32 mouse cellular contexts compared by ENCODE assay signal in genomic region chr5:129921972-129922371, GRCm38 (mm10). TPM values are rescaled to one million over a fixed set of nuclear protein-coding genes. Genes with fewer than 3 reads are reported as not detected.
DNase-seq lines count a peak whose midpoint lies in the region; ATAC-seq and TF ChIP-seq lines count a peak whose summit lies in the region.
"Had no signal": no experiment of that assay in that cellular context is flagged by ENCODE, and none has a peak within 500 bp of the region (broad histone marks: within the 10 kb centered on the region; RNA-seq: fewer than 3 reads in every experiment).

No protein-coding gene starts in this region.

- H3K4me2 ChIP-seq in intestine, postnatal 0 days (replicated peaks; ENCODE audit: low read depth), result no peak overlapping the region
- no peak overlapping the region for H3K4me2 ChIP-seq in intestine, embryonic 15.5 days (replicated peaks)
- H3K4me2 ChIP-seq: embryonic facial prominence, embryonic 13.5 days; forebrain, embryonic 12.5 days; forebrain, embryonic 15.5 days; heart, embryonic 12.5 days; heart, embryonic 15.5 days; hindbrain, embryonic 14.5 days had no signal

- in situ Hi-C loops in Patski (cut with MboI; ENCODE audit: low pct_unique_long_range_greater_than_20kb), result no loop called here

- no peak overlapping the region for H3K4me3 ChIP-seq in intestine, postnatal 0 days (ENCODE audit: low read depth, low read length)
- no peak overlapping the region for H3K4me3 ChIP-seq in intestine, embryonic 15.5 days (replicated peaks)
- no peak overlapping the region for H3K4me3 ChIP-seq in ES-Bruce4 (ENCODE audit: low read depth, low read length)
- H3K4me3 ChIP-seq: embryonic facial prominence, embryonic 10.5 days; embryonic facial prominence, embryonic 13.5 days; erythroblast, embryonic 14.5 days; forebrain, embryonic 12.5 days; forebrain, embryonic 15.5 days; heart, embryonic 12.5 days; heart, embryonic 15.5 days had no signal

- no peaks in the 10 kb centered on the region for H3K4me1 ChIP-seq in intestine, postnatal 0 days (replicated peaks; ENCODE audit: control insufficient read depth, insufficient read depth, low read length)
- H3K4me1 ChIP-seq in intestine, embryonic 15.5 days (replicated peaks), result no peaks in the 10 kb centered on the region
- H3K4me1 ChIP-seq in ES-Bruce4 (ENCODE audit: control insufficient read depth, insufficient read depth, low read length), result no peaks in the 10 kb centered on the region
- H3K4me1 ChIP-seq: embryonic facial prominence, embryonic 10.5 days; embryonic facial prominence, embryonic 13.5 days; forebrain, embryonic 12.5 days; forebrain, embryonic 15.5 days; heart, embryonic 12.5 days; heart, embryonic 15.5 days had no signal

- TF ChIP-seq POLR2A in ES-Bruce4 (IDR thresholded peaks at IDR 0.05; ENCODE audit: insufficient read depth, low read length), result no peak

- 94% methylated on average over 4 of the region's 4 CpGs for WGBS in intestine, postnatal 0 days
- WGBS in intestine, embryonic 15.5 days, result 95% methylated on average over 4 of the region's 4 CpGs

- DNase-seq in Patski (ENCODE audit: low read depth, low spot score), result no peak
- DNase-seq in cerebellum, postnatal 36 days, result no peak
- no peak for DNase-seq in ovary, postnatal 36 days (ENCODE audit: low spot score)
- DNase-seq: adrenal gland, adult 2 months; adrenal gland, postnatal 14 days; B cell, adult 2 months; cerebellum, adult 11 months; cerebellum, adult 2 months; cerebellum, adult 9-11 months; cerebellum, postnatal 25 days; embryo, embryonic 11 days; gastrocnemius, postnatal 10 days; heart, adult 18-20 months; heart, postnatal 10 days; heart, postnatal 4 days; kidney, adult 11 months had no signal

- TF ChIP-seq EP300 in ES-Bruce4 (IDR thresholded peaks at IDR 0.05; ENCODE audit: insufficient read depth, low read depth, low read length), result no peak

- POLR2A ChIA-PET in Patski (lab: Charles Lee), result interaction anchor here (0.6 kb wide), 1 partner anchor 12 kb away, joined by 5 read pairs; no protein-coding TSS in a partner anchor

- H3K36me3 ChIP-seq in intestine, postnatal 0 days (ENCODE audit: control insufficient read depth, insufficient read depth), result no peaks in the 10 kb centered on the region
- no peaks in the 10 kb centered on the region for H3K36me3 ChIP-seq in intestine, embryonic 15.5 days
- no peaks in the 10 kb centered on the region for H3K36me3 ChIP-seq in ES-Bruce4 (ENCODE audit: control insufficient read depth, insufficient read depth, low read length, poor library complexity, severe bottlenecking)
- H3K36me3 ChIP-seq: embryonic facial prominence, embryonic 10.5 days; embryonic facial prominence, embryonic 13.5 days; forebrain, embryonic 12.5 days; forebrain, embryonic 15.5 days; G1E; heart, embryonic 12.5 days; heart, embryonic 15.5 days had no signal

- 0 out of 2 replicates have a peak, but pooled peaks have one; percentile 11 for TF ChIP-seq CTCF in intestine, postnatal 0 days (IDR thresholded peaks at IDR 0.05; ENCODE audit: low read depth)
- TF ChIP-seq CTCF in ES-Bruce4 (IDR thresholded peaks at IDR 0.05; ENCODE audit: low read depth, low read length) (peak; percentile 44), Patski (IDR thresholded peaks at IDR 0.05) (peak; percentile 23)

- H3K9me3 ChIP-seq in intestine, postnatal 0 days (ENCODE audit: control insufficient read depth), result no peaks in the 10 kb centered on the region
- no peaks in the 10 kb centered on the region for H3K9me3 ChIP-seq in intestine, embryonic 15.5 days
- H3K9me3 ChIP-seq in ES-Bruce4 (replicated peaks; ENCODE audit: control insufficient read depth, insufficient read depth, low read length, poor library complexity, severe bottlenecking), result no peaks in the 10 kb centered on the region
- H3K9me3 ChIP-seq: embryonic facial prominence, embryonic 10.5 days; embryonic facial prominence, embryonic 13.5 days; forebrain, embryonic 12.5 days; forebrain, embryonic 15.5 days; G1E; heart, embryonic 15.5 days had no signal

- no peak overlapping the region for H3K9ac ChIP-seq in intestine, postnatal 0 days (ENCODE audit: low read depth, low read length)
- H3K9ac ChIP-seq in intestine, embryonic 15.5 days, result no peak overlapping the region
- H3K9ac ChIP-seq in ES-Bruce4 (ENCODE audit: low read depth, poor library complexity, severe bottlenecking), result no peak overlapping the region
- H3K9ac ChIP-seq: embryonic facial prominence, embryonic 13.5 days; forebrain, embryonic 12.5 days; forebrain, embryonic 15.5 days; heart, embryonic 12.5 days; heart, embryonic 15.5 days; hindbrain, embryonic 14.5 days had no signal

- no peaks in the 10 kb centered on the region for H3K27me3 ChIP-seq in intestine, postnatal 0 days (replicated peaks; ENCODE audit: control insufficient read depth, insufficient read depth, low read length)
- H3K27me3 ChIP-seq in intestine, embryonic 15.5 days (replicated peaks), result no peaks in the 10 kb centered on the region
- no peaks in the 10 kb centered on the region for H3K27me3 ChIP-seq in ES-Bruce4 (ENCODE audit: control insufficient read depth, insufficient read depth, low read length, poor library complexity, severe bottlenecking)
- no peaks in the 10 kb centered on the region for H3K27me3 ChIP-seq in Patski
- H3K27me3 ChIP-seq: CH12.LX; embryonic facial prominence, embryonic 13.5 days; forebrain, embryonic 12.5 days; forebrain, embryonic 15.5 days; heart, embryonic 12.5 days; heart, embryonic 15.5 days had no signal

- CTCF ChIA-PET in Patski (lab: Charles Lee), result interaction anchor here (0.7 to 1.5 kb wide), 3 partner anchors 14 to 26 kb away, joined by 3 to 5 read pairs (median 4); partner anchors contain the start of gene Nupr1l

- no peak for ATAC-seq in intestine, postnatal 0 days
- ATAC-seq in intestine, embryonic 15.5 days, result no peak
- no peak for ATAC-seq in Patski
- no peak for ATAC-seq in frontal cortex, adult (ENCODE audit: low TSS enrichment)
- ATAC-seq: forebrain, embryonic 15.5 days; hindbrain, postnatal 0 days; inflammation-experienced regulatory T-cells, adult 6 months had no signal

- H3K27ac ChIP-seq in intestine, postnatal 0 days (ENCODE audit: low read depth, low read length), result no peak overlapping the region
- H3K27ac ChIP-seq in intestine, embryonic 15.5 days, result no peak overlapping the region
- H3K27ac ChIP-seq in ES-Bruce4 (ENCODE audit: insufficient read depth, low read length), result no peak overlapping the region
- H3K27ac ChIP-seq: embryonic facial prominence, embryonic 10.5 days; embryonic facial prominence, embryonic 13.5 days; forebrain, embryonic 12.5 days; forebrain, embryonic 15.5 days; heart, embryonic 15.5 days; hindbrain, embryonic 14.5 days; hindbrain, postnatal 0 days had no signal

RNA-seq across cellular contexts. Expression of gene Nupr1l, which starts 13.6 kb away (rescaled TPM):
- 3.3 and 3.8 TPM in 2 replicates for polyA plus RNA-seq in intestine, postnatal 0 days (2015; fragmentation: Nextera tagmentation; extraction: Ambion mirVana)
- polyA plus RNA-seq in intestine, embryonic 15.5 days (2015; fragmentation: Nextera tagmentation; extraction: Ambion mirVana), result 1.8 and 1.9 TPM in 2 replicates
- polyA plus RNA-seq in ES-Bruce4 (2011; ENCODE audit: insufficient read depth, insufficient read length, low read depth, missing spikeins) (1.3 and 4.3 TPM in 2 replicates), Patski (2021) (5.8 TPM)
- polyA plus RNA-seq: erythroblast, embryonic 14.5 days had no signal

RNA-seq across cellular contexts. Expression of gene Vkorc1l1, which starts 19.8 kb away (rescaled TPM):
- 84.7 and 92.1 TPM in 2 replicates for polyA plus RNA-seq in intestine, postnatal 0 days (2015; fragmentation: Nextera tagmentation; extraction: Ambion mirVana)
- polyA plus RNA-seq in intestine, embryonic 15.5 days (2015; fragmentation: Nextera tagmentation; extraction: Ambion mirVana), result 26.5 and 30.9 TPM in 2 replicates
- polyA plus RNA-seq in ES-Bruce4 (2011; ENCODE audit: insufficient read depth, insufficient read length, low read depth, missing spikeins) (72.6 and 73.3 TPM in 2 replicates), Patski (2021) (32.3 TPM)

RNA-seq across cellular contexts. Expression of gene Phkg1, which starts 23.6 kb away (rescaled TPM):
- polyA plus RNA-seq in intestine, postnatal 0 days (2015; fragmentation: Nextera tagmentation; extraction: Ambion mirVana), result not detected in 2 replicates
- polyA plus RNA-seq in intestine, embryonic 15.5 days (2015; fragmentation: Nextera tagmentation; extraction: Ambion mirVana), result 0.08 and 0.16 TPM in 2 replicates
- polyA plus RNA-seq in ES-Bruce4 (2011; ENCODE audit: insufficient read depth, insufficient read length, low read depth, missing spikeins) (5.4 and 6.1 TPM in 2 replicates), Patski (2021) (4.4 TPM)
- polyA plus RNA-seq: erythroblast, embryonic 14.5 days; G1E had no signal

RNA-seq across cellular contexts. Expression of gene Zbed5, which starts 26.4 kb away (rescaled TPM):
- polyA plus RNA-seq in intestine, postnatal 0 days (2015; fragmentation: Nextera tagmentation; extraction: Ambion mirVana), result 1.8 and 2.4 TPM in 2 replicates
- 2.4 and 3.2 TPM in 2 replicates for polyA plus RNA-seq in intestine, embryonic 15.5 days (2015; fragmentation: Nextera tagmentation; extraction: Ambion mirVana)
- polyA plus RNA-seq in ES-Bruce4 (2011; ENCODE audit: insufficient read depth, insufficient read length, low read depth, missing spikeins) (12.9 and 13.1 TPM in 2 replicates), Patski (2021) (4.0 TPM)

RNA-seq across cellular contexts. Expression of gene Chchd2, which starts 34.7 kb away (rescaled TPM):
- 1,534 and 1,607 TPM in 2 replicates for polyA plus RNA-seq in intestine, postnatal 0 days (2015; fragmentation: Nextera tagmentation; extraction: Ambion mirVana)
- polyA plus RNA-seq in intestine, embryonic 15.5 days (2015; fragmentation: Nextera tagmentation; extraction: Ambion mirVana), result 990 and 1,082 TPM in 2 replicates
- 337 and 340 TPM in 2 replicates for polyA plus RNA-seq in ES-Bruce4 (2011; ENCODE audit: insufficient read depth, insufficient read length, low read depth, missing spikeins)
- polyA plus RNA-seq in Patski (2021), result 686 TPM
